Mouse (Mus musculus) 416B (cell line): ENCODE measurements around the gene Pvrig.
"Not testable (repeated sequence)": the region's sequence is repeated elsewhere in the genome, so short reads cannot be mapped to it uniquely, and the experiment has no call there.

ENCODE experiments used
- DNase-seq: peaks from one replicate; pipeline ENCODE4 v3.0.0; 2011; ENCODE audit warnings: low read depth

Pvrig gene

GRCm38 (mm10) chr5:138341661-138342060 is at the start of gene Pvrig:
Gene Pvrig (plus strand): TSS chr5:138341961.
- DNase-seq, result no peak

- DNase-seq, result no peak
These were observed 47.6 kb upstream of the Pvrig start for GRCm38 (mm10) chr5:138294158-138294557.

- no peak for DNase-seq
These were observed 42.1 kb upstream of the Pvrig start for GRCm38 (mm10) chr5:138299613-138300012.

- no peak for DNase-seq
These were observed 29.0 kb upstream of the Pvrig start for GRCm38 (mm10) chr5:138312795-138313194.

GRCm38 (mm10) chr5:138343216-138343615 is 1.5 kb downstream of the Pvrig start:
- DNase-seq, result no peak

GRCm38 (mm10) chr5:138363208-138363607 is 21.4 kb downstream of the Pvrig start:
- not testable (repeated sequence) for DNase-seq

GRCm38 (mm10) chr5:138365347-138365746 is 23.6 kb downstream of the Pvrig start:
- DNase-seq, result not testable (repeated sequence)
